Mouse (Mus musculus) heart, adult 18-20 months (tissue): ENCODE measurements around the gene Mcoln2. TPM values are rescaled to one million over a fixed set of nuclear protein-coding genes. Genes with fewer than 3 reads are reported as not detected.

ENCODE experiments used
- DNase-seq, 2 experiments: peaks; one replicate each; pipeline ENCODE4 v3.0.0; 2021 to 2022; ENCODE audit warnings: mixed read lengths in 1 of 2
- total RNA-seq, 2 experiments: library from RNA; stranded (reverse); gene quantifications; 2 replicates each; pipeline ENCODE4 v1.2.3; 2021

Mcoln2 gene
- total RNA-seq, 2 experiments from 2014 or later: 0.57 TPM; not detected in 1

DNA sequence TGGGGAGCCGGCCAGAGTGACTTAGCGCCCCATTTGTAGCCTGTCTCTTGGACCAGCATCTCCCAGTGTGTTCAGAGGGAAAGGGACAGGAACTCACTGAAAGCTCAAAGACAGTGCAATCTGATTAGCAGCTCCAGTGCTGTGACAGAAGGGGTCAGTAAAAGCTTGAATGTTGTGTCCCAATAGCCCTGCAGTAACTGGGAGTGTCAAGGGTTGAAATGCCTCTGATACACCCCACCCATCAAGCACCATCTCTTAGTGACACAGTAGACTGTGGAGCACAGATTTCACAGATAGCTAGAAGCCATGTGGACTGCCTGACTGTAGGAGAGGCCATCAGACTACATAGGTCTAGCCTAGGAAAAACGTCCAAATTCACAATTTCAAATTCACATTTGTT, 77.8 kb downstream of the Mcoln2 start:
- no peak for DNase-seq

- DNase-seq: no peak
These were observed 79.1 kb downstream of the Mcoln2 start for GRCm38 (mm10) chr3:146228559-146229310.

GRCm38 (mm10) chr3:146232708-146233107, 83.1 kb downstream of the Mcoln2 start:
- no peak for DNase-seq

GRCm38 (mm10) chr3:146233741-146234140, 84.1 kb downstream of the Mcoln2 start:
- no peak for DNase-seq

GRCm38 (mm10) chr3:146234530-146234929, 84.9 kb downstream of the Mcoln2 start:
- no peak for DNase-seq

DNA sequence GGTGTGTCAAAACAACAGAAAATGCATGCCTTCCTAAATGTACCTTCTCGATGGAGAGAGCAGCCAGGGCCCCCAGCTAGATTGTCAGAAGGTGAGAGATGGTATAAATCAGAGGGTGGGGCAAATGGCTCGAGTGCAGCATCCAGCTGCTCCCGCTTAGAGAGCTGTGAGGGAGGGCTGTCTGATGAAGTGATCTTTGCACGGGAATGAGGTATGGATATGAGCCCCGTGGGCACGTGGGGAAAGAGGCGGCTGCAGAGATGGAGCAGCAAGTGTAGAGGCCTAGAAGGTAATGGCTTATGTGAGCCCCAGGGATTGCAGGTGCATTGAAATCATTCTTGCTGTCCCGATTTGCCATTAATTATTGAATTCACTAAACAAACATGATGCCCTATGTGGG, 86.6 kb downstream of the Mcoln2 start:
- no peak for DNase-seq

DNA sequence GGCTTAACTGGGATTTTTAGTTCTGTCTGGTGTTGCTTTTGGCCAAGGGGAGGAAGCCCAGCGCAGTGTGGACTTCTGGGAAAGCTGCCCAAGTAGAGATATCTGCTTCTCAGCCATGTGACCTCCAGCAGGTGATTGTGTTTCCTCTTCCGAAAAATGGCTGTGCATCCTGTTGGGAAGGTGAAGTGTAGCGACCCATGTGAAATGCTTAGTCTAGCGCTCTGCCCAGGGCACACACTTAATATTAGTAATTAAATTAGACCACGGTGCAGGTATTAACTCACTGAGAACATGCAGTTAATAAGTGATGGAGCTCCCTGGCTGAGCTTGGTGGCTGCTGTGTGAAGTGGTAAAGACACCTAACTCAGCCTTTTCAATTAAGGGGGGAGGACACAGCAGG, 88.0 kb downstream of the Mcoln2 start:
- DNase-seq: no peak

GRCm38 (mm10) chr3:146244630-146245029, 95.0 kb downstream of the Mcoln2 start:
- DNase-seq: no peak

Other genes with a start within 250 kb of the Mcoln2 start
- gene Bcl10, start 227.0 kb upstream of the Mcoln2 start, total RNA-seq: 10 to 100 TPM; 16.1 to 16.5 TPM
- gene 2410004B18Rik, start 211.8 kb upstream of the Mcoln2 start, total RNA-seq: 10 to 100 TPM; 18.0 to 20.6 TPM
- gene Syde2, start 162.0 kb upstream of the Mcoln2 start, total RNA-seq: 10 to 100 TPM; 16.2 to 16.7 TPM
- gene Wdr63, start 41.7 kb upstream of the Mcoln2 start, total RNA-seq: under 1 TPM in 1 of 2 experiments, not detected in 1; 0.57 TPM
- gene Mcoln3, start 32.4 kb upstream of the Mcoln2 start, total RNA-seq: under 1 TPM in 1 of 2 experiments, not detected in 1; 0.41 TPM
- gene Lpar3, start 71.1 kb downstream of the Mcoln2 start, total RNA-seq: under 1 TPM; 0.10 to 0.41 TPM